Comparison of ENCODE assay signal across 31 mouse cellular contexts in the genomic region with DNA sequence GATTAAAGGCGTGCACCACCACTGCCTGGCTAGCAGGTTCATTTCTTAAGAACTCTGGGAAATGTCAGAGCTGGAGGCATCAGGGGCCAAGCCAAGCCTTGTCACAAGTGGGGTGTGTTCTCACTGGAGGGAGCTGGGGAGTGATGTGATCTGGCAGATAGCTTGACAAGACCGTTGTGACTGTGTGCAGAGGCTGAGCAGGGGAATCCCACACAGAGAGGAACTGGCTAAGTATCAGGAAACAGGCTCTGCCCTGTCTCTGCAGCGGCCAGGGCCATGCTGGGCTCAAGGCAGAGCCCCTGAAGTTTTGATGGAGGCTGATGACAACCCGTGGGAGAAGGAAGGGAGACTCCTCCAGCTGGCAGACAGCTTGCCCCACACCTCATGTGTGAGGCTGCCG. TPM values are rescaled to one million over a fixed set of nuclear protein-coding genes. Genes with fewer than 3 reads are reported as not detected.
A peak's percentile ranks its signal among the peaks of the same experiment; 100 is the strongest.
DNase-seq lines count a peak whose midpoint lies in the region; ATAC-seq and TF ChIP-seq lines count a peak whose summit lies in the region.
"Had no signal": no experiment of that assay in that cellular context is flagged by ENCODE, and none has a peak within 500 bp of the region (broad histone marks: within the 10 kb centered on the region; RNA-seq: fewer than 3 reads in every experiment).

No protein-coding gene starts in this region.

- no peak overlapping the region for H3K9ac ChIP-seq in hindbrain, embryonic 16.5 days (ENCODE audit: low read depth, low read length)
- H3K9ac ChIP-seq in hindbrain, embryonic 14.5 days, result no peak overlapping the region
- H3K9ac ChIP-seq in midbrain, embryonic 12.5 days (replicated peaks), result no peak overlapping the region
- H3K9ac ChIP-seq in midbrain, embryonic 14.5 days (replicated peaks; ENCODE audit: low read length), result no peak overlapping the region
- H3K9ac ChIP-seq: embryonic facial prominence, embryonic 12.5 days; heart, embryonic 12.5 days; intestine, embryonic 15.5 days; limb, embryonic 15.5 days; liver, embryonic 13.5 days; midbrain, embryonic 13.5 days; neural tube, embryonic 15.5 days had no signal

- WGBS in hindbrain, embryonic 16.5 days, result 57% methylated on average over 5 of the region's 5 CpGs
- 57% methylated on average over 5 of the region's 5 CpGs for WGBS in hindbrain, embryonic 14.5 days
- 78% methylated on average over 5 of the region's 5 CpGs for WGBS in midbrain, embryonic 12.5 days
- WGBS in midbrain, embryonic 14.5 days, result 75% methylated on average over 5 of the region's 5 CpGs

- H3K4me1 ChIP-seq in hindbrain, embryonic 16.5 days (ENCODE audit: control insufficient read depth, insufficient read depth, low read depth, low read length), result peaks cover 22% of the 10 kb centered on the region
- H3K4me1 ChIP-seq in hindbrain, embryonic 14.5 days (replicated peaks; ENCODE audit: control insufficient read depth, insufficient read depth, low read length), result peaks cover 25% of the 10 kb centered on the region
- peaks cover 28% of the 10 kb centered on the region for H3K4me1 ChIP-seq in midbrain, embryonic 12.5 days
- peaks cover 23% of the 10 kb centered on the region for H3K4me1 ChIP-seq in midbrain, embryonic 14.5 days (ENCODE audit: control insufficient read depth, insufficient read depth, low read length)
- peaks cover 7% of the 10 kb centered on the region; the same call in 1 of the 2 replicates for H3K4me1 ChIP-seq in G1E (ENCODE audit: insufficient read depth, low read depth, low read length)
- H3K4me1 ChIP-seq: heart, embryonic 12.5 days; intestine, embryonic 15.5 days; limb, embryonic 10.5 days; liver, embryonic 13.5 days had no signal

- ATAC-seq in hindbrain, embryonic 16.5 days, result 0 out of 2 replicates have a peak, but pooled peaks have one; percentile 40
- ATAC-seq in hindbrain, embryonic 14.5 days (ENCODE audit: low FRiP score), result no peak
- no peak for ATAC-seq in midbrain, embryonic 12.5 days (ENCODE audit: low FRiP score, low read depth)
- ATAC-seq in midbrain, embryonic 14.5 days (ENCODE audit: low FRiP score, low TSS enrichment), result no peak
- peak; percentile 46 for ATAC-seq in G1E (ENCODE audit: extremely low read depth, insufficient number of reproducible peaks, low FRiP score, poor library complexity, severe bottlenecking)
- ATAC-seq: forebrain, embryonic 16.5 days; intestine, embryonic 15.5 days; midbrain, embryonic 13.5 days had no signal

- no peak overlapping the region for H3K4me2 ChIP-seq in hindbrain, embryonic 16.5 days (ENCODE audit: low read length)
- no peak overlapping the region for H3K4me2 ChIP-seq in hindbrain, embryonic 14.5 days (replicated peaks)
- H3K4me2 ChIP-seq in midbrain, embryonic 12.5 days (replicated peaks), result no peak overlapping the region
- no peak overlapping the region for H3K4me2 ChIP-seq in midbrain, embryonic 14.5 days (ENCODE audit: low read length)
- H3K4me2 ChIP-seq: embryonic facial prominence, embryonic 12.5 days; heart, embryonic 12.5 days; intestine, embryonic 15.5 days; limb, embryonic 15.5 days; liver, embryonic 13.5 days; midbrain, embryonic 13.5 days; neural tube, embryonic 15.5 days had no signal

- H3K9me3 ChIP-seq in hindbrain, embryonic 16.5 days (ENCODE audit: control insufficient read depth, low read length), result no peaks in the 10 kb centered on the region
- no peaks in the 10 kb centered on the region for H3K9me3 ChIP-seq in hindbrain, embryonic 14.5 days (ENCODE audit: control insufficient read depth, low read length)
- no peaks in the 10 kb centered on the region for H3K9me3 ChIP-seq in midbrain, embryonic 12.5 days
- no peaks in the 10 kb centered on the region for H3K9me3 ChIP-seq in midbrain, embryonic 14.5 days (ENCODE audit: control insufficient read depth, low read length)
- H3K9me3 ChIP-seq in G1E (replicated peaks), result peaks cover 4% of the 10 kb centered on the region; the same call in 1 of the 2 replicates
- H3K9me3 ChIP-seq: heart, embryonic 12.5 days; intestine, embryonic 15.5 days; limb, embryonic 15.5 days; liver, embryonic 13.5 days; midbrain, embryonic 13.5 days; neural tube, embryonic 15.5 days had no signal

- H3K27me3 ChIP-seq in hindbrain, embryonic 16.5 days (replicated peaks; ENCODE audit: control insufficient read depth, insufficient read depth, low read length), result no peaks in the 10 kb centered on the region
- H3K27me3 ChIP-seq in hindbrain, embryonic 14.5 days (ENCODE audit: control insufficient read depth, insufficient read depth, low read length), result no peaks in the 10 kb centered on the region
- no peaks in the 10 kb centered on the region for H3K27me3 ChIP-seq in midbrain, embryonic 12.5 days
- H3K27me3 ChIP-seq in midbrain, embryonic 14.5 days (ENCODE audit: control insufficient read depth, insufficient read depth, low read length), result no peaks in the 10 kb centered on the region
- H3K27me3 ChIP-seq in G1E (ENCODE audit: insufficient read depth, low read length), result no peaks in the 10 kb centered on the region
- H3K27me3 ChIP-seq: intestine, embryonic 15.5 days; limb, embryonic 15.5 days; liver, embryonic 13.5 days; midbrain, embryonic 13.5 days; neural tube, embryonic 15.5 days had no signal

- H3K36me3 ChIP-seq in hindbrain, embryonic 16.5 days (ENCODE audit: control insufficient read depth, insufficient read depth, low read length), result no peaks in the 10 kb centered on the region
- H3K36me3 ChIP-seq in hindbrain, embryonic 14.5 days (replicated peaks; ENCODE audit: control insufficient read depth, insufficient read depth), result 0 out of 2 replicates have a peak, but pooled peaks cover 4% of the 10 kb centered on the region
- H3K36me3 ChIP-seq in midbrain, embryonic 12.5 days, result peaks cover 11% of the 10 kb centered on the region; the same call in 1 of the 2 replicates
- H3K36me3 ChIP-seq in midbrain, embryonic 14.5 days (ENCODE audit: control insufficient read depth, insufficient read depth, low read length), result 0 out of 2 replicates have a peak, but pooled peaks cover 2% of the 10 kb centered on the region
- no peaks in the 10 kb centered on the region for H3K36me3 ChIP-seq in G1E (replicated peaks)
- H3K36me3 ChIP-seq: embryonic facial prominence, embryonic 12.5 days; heart, embryonic 12.5 days; intestine, embryonic 15.5 days; limb, embryonic 10.5 days; limb, embryonic 15.5 days; liver, embryonic 13.5 days; neural tube, embryonic 15.5 days had no signal

- H3K4me3 ChIP-seq in hindbrain, embryonic 16.5 days (ENCODE audit: low read length), result no peak overlapping the region
- no peak overlapping the region for H3K4me3 ChIP-seq in hindbrain, embryonic 14.5 days (replicated peaks; ENCODE audit: low read length)
- H3K4me3 ChIP-seq in midbrain, embryonic 12.5 days, result no peak overlapping the region
- no peak overlapping the region for H3K4me3 ChIP-seq in midbrain, embryonic 14.5 days (replicated peaks; ENCODE audit: low read depth, low read length)
- no peak overlapping the region for H3K4me3 ChIP-seq in G1E (ENCODE audit: low read depth, low read length)
- H3K4me3 ChIP-seq: embryonic facial prominence, embryonic 12.5 days; gastrocnemius, adult 2 months; heart, adult 2 months; heart, embryonic 12.5 days; intestine, embryonic 15.5 days; layer of hippocampus, adult 2 months; limb, embryonic 10.5 days; limb, embryonic 15.5 days; liver, embryonic 13.5 days; midbrain, embryonic 13.5 days; neural tube, embryonic 15.5 days had no signal

- H3K27ac ChIP-seq in hindbrain, embryonic 16.5 days (ENCODE audit: low read depth, low read length), result no peak overlapping the region
- H3K27ac ChIP-seq in hindbrain, embryonic 14.5 days, result no peak overlapping the region
- peak overlapping the region; percentile 12; the same call in 1 of the 2 replicates for H3K27ac ChIP-seq in midbrain, embryonic 12.5 days (replicated peaks)
- no peak overlapping the region for H3K27ac ChIP-seq in midbrain, embryonic 14.5 days (replicated peaks; ENCODE audit: low read depth, low read length)
- H3K27ac ChIP-seq: embryonic facial prominence, embryonic 12.5 days; gastrocnemius, adult 2 months; heart, adult 2 months; intestine, embryonic 15.5 days; layer of hippocampus, adult 2 months; limb, embryonic 10.5 days; limb, embryonic 15.5 days; liver, embryonic 13.5 days; midbrain, embryonic 13.5 days; neural tube, embryonic 15.5 days had no signal

- no peak for DNase-seq in hindbrain, embryonic 14.5 days (ENCODE audit: low spot score)
- no peak for DNase-seq in midbrain, embryonic 14.5 days
- no peak for DNase-seq in G1E (ENCODE audit: low spot score)
- peak; percentile 35 for DNase-seq in brain, adult 2 months (ENCODE audit: low read depth, low spot score)
- no peak for DNase-seq in B cell, adult 2 months
- no peak for DNase-seq in cerebellum, adult 11 months
- DNase-seq: adrenal gland, postnatal 10 days; cerebellum, adult 8-10 months; cerebellum, postnatal 25 days; gastrocnemius, adult 2 months; gastrocnemius, postnatal 36 days; heart, adult 2 months; kidney, adult 2 months; kidney, postnatal 36 days; liver, embryonic 13.5 days; lung, adult 18-20 months; spleen, adult 18-20 months; thymus, postnatal 14 days had no signal

- TF ChIP-seq CTCF in G1E (IDR thresholded peaks at IDR 0.05; ENCODE audit: low read depth, low read length), result no peak

RNA-seq across cellular contexts. Expression of a gene that starts 11.8 kb away (rescaled TPM):
- polyA plus RNA-seq in hindbrain, embryonic 16.5 days (2015; fragmentation: Nextera tagmentation; extraction: Ambion mirVana), result 46.0 and 48.2 TPM in 2 replicates
- 58.2 and 63.1 TPM in 2 replicates for polyA plus RNA-seq in hindbrain, embryonic 14.5 days (2014; fragmentation: Nextera tagmentation; extraction: Ambion mirVana)
- polyA plus RNA-seq in midbrain, embryonic 12.5 days (2016; fragmentation: Nextera tagmentation; extraction: Ambion mirVana), result 26.3 and 27.1 TPM in 2 replicates
- 66.4 and 80.5 TPM in 2 replicates for polyA plus RNA-seq in midbrain, embryonic 14.5 days (2014; fragmentation: Nextera tagmentation; extraction: Ambion mirVana)
- total RNA-seq in G1E (2014; fragmentation: Nextera tagmentation), result not detected in 2 replicates
- total RNA-seq in G1E (2017), result 0.11 TPM in 1 of 2 replicates, not detected in the other
- not detected in 2 replicates for polyA plus RNA-seq in G1E (2012)
- total RNA-seq: gastrocnemius, adult 2 months; heart, adult 2 months; hematopoietic stem cell, adult 5-6 weeks; megakaryocyte, adult 5-6 weeks had no signal

Comparison
In these comparisons a context has a peak if more than half of its experiments do, and no peak if none do; other contexts are left out.
1. ATAC-seq: peak in hindbrain, embryonic 16.5 days (single experiment) and G1E (single experiment); none in hindbrain, embryonic 14.5 days (single experiment), midbrain, embryonic 12.5 days (single experiment) and midbrain, embryonic 14.5 days (single experiment).
2. RNA of a gene that starts 11.8 kb away (polyA plus RNA-seq): 66.4 to 80.5 TPM in midbrain, embryonic 14.5 days, 58.2 to 63.1 TPM in hindbrain, embryonic 14.5 days, 46.0 to 48.2 TPM in hindbrain, embryonic 16.5 days and 26.3 to 27.1 TPM in midbrain, embryonic 12.5 days; not detected in G1E; every median in the first group is over 10 times any median in the second.